Mouse (Mus musculus) limb, embryonic 13.5 days (tissue): Measurements from ENCODE around the gene Zfp575. TPM values are rescaled to one million over a fixed set of nuclear protein-coding genes. Genes with fewer than 3 reads are reported as not detected.

Experiments used
- ATAC-seq: fragments of 200-750 bp; cut with Nextera tagmentation; 2 replicates; pipeline ENCODE4 v1.8.0; 2017; ENCODE audit warnings: low read depth, moderate number of reproducible peaks, moderate TSS enrichment; ENCODE audit not compliant: low FRiP score
- H3K27ac ChIP-seq: fragments of 300-500 bp; sonication (generic); 2 replicates; pipeline ENCODE4 v1.5.1; 2015; ENCODE audit warnings: inconsistent platforms, mild to moderate bottlenecking, moderate library complexity
- H3K27me3 ChIP-seq: fragments of 300-500 bp; sonication (generic); 2 replicates; pipeline ENCODE4 v1.6.1; 2015; ENCODE audit warnings: mild to moderate bottlenecking, inconsistent platforms
- H3K36me3 ChIP-seq: fragments of 300-500 bp; sonication (generic); 2 replicates; pipeline ENCODE4 v1.6.1; 2015; ENCODE audit warnings: inconsistent platforms, mild to moderate bottlenecking, moderate library complexity
- H3K4me1 ChIP-seq: fragments of 300-500 bp; sonication (generic); 2 replicates; pipeline ENCODE4 v1.6.1; 2015; ENCODE audit warnings: inconsistent platforms
- H3K4me2 ChIP-seq: fragments of 300-500 bp; sonication (generic); replicated peaks from 2 replicates; pipeline ENCODE4 v1.6.1; 2015; ENCODE audit warnings: inconsistent platforms, mild to moderate bottlenecking, moderate library complexity
- H3K4me3 ChIP-seq: fragments of 300-500 bp; sonication (generic); 2 replicates; pipeline ENCODE4 v1.5.1; 2015; ENCODE audit warnings: moderate library complexity, mild to moderate bottlenecking, inconsistent platforms
- H3K9ac ChIP-seq: fragments of 300-500 bp; sonication (generic); 2 replicates; pipeline ENCODE4 v1.6.1; 2015; ENCODE audit warnings: mild to moderate bottlenecking, inconsistent platforms
- H3K9me3 ChIP-seq: fragments of 300-500 bp; sonication (generic); 2 replicates; pipeline ENCODE4 v1.6.1; 2016; ENCODE audit warnings: inconsistent platforms
- WGBS: fragments of 180-500 bp; shearing (Covaris S2); methylation state at CpG from one replicate; pipeline ENCODE4 v1.1.7; 2015; 5-methylcytosine and 5-hydroxymethylcytosine counted together
- polyA plus RNA-seq: library from polyadenylated mRNA; unstranded; fragments of >200 nt; fragmentation: Nextera tagmentation; extraction: Ambion mirVana; gene quantifications from 2 replicates; pipeline ENCODE4 v1.2.1, GENCODE M21; 2015

Zfp575 gene
- polyA plus RNA-seq, 1 experiment from 2014 or later, result 5.9 TPM

DNA sequence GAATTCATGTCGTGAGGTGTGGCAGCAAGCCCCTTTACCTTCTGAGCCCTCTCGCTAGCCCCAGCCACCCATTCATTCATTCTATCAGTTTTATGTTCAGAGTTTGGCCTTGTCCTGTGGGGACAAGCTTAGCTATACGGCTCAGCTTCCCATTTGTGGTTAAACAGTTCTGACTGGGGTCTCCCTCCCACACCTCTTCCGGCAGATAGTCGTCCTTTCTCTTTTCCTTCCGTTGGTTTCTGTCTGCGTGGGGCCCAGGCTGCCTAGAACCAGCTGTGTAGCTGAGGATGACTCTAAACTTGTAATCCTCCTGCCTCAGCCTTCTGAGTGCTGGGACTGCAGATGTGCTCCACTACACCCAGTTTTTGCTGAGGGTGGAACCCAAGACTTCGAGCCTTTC is 30.3 kb upstream of the Zfp575 start:
- Histone ChIP-seq H3K27ac (no peak overlapping the region), H3K27me3 (peaks cover 25% of the 10 kb centered on the region), H3K4me3 (no peak overlapping the region), H3K36me3 (peaks cover 5% of the 10 kb centered on the region; the same call in 1 of the 2 replicates), H3K9me3 (peaks cover 5% of the 10 kb centered on the region; the same call in 1 of the 2 replicates), H3K4me2 (no peak overlapping the region), H3K4me1 (peaks cover under 1% of the 10 kb centered on the region), H3K9ac (no peak overlapping the region)
- no peak for ATAC-seq
- WGBS, result 84% methylated on average over 8 of the region's 8 CpGs

- Histone ChIP-seq H3K9ac (no peak overlapping the region), H3K36me3 (no peaks in the 10 kb centered on the region), H3K9me3 (no peaks in the 10 kb centered on the region), H3K4me3 (no peak overlapping the region), H3K4me1 (peaks cover 23% of the 10 kb centered on the region), H3K4me2 (no peak overlapping the region), H3K27ac (no peak overlapping the region), H3K27me3 (peaks cover 51% of the 10 kb centered on the region)
- WGBS, result 79% methylated on average over 13 of the region's 13 CpGs
- ATAC-seq, result no peak
Observed at GRCm38 (mm10) chr7:24614816-24615215, 27.4 kb upstream of the Zfp575 start.

DNA sequence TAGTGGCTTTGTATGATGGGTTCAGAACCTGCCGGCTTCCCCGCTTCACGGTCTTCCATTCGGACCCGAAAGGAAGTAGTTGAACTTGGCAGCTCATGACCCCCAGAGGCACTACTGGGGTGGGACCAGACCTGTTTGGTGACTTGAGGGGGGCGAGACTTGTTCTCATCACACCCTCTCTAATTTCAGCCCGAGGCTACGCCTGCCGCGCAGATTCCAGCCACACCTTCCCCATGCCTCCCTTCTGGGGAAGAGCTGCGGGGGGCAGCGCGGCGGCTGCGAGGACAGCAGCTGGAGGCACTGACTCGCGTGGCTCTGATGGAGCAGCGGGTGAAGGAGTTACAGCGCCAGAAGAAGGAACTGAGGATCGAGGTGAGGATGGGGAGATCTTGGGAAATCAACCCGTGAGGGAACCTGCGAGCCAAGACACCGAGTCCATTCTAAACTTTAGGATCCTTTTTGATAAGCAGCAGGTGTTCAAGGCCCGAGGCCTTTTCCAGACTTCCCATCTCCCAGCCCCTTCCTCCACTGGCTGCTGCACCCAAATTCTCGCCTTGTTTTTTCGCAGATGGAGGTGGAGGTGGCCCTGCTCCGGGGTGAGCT is 25.0 kb upstream of the Zfp575 start:
- Histone ChIP-seq H3K9ac (no peak overlapping the region), H3K9me3 (no peaks in the 10 kb centered on the region), H3K36me3 (peaks cover 9% of the 10 kb centered on the region; the same call in 1 of the 2 replicates), H3K27ac (no peak overlapping the region), H3K4me3 (peak overlapping the region; percentile 25), H3K4me2 (peak overlapping the region; percentile 52), H3K27me3 (peaks cover 68% of the 10 kb centered on the region), H3K4me1 (peaks cover 23% of the 10 kb centered on the region)
- no peak for ATAC-seq
- WGBS, result 3% methylated on average over 27 of the region's 27 CpGs

- no peak overlapping the region for H3K27ac ChIP-seq
- H3K4me3 ChIP-seq, result peak overlapping the region; percentile 42
- H3K4me1 ChIP-seq, result peaks cover 23% of the 10 kb centered on the region
- no peaks in the 10 kb centered on the region for H3K9me3 ChIP-seq
- peak overlapping the region; percentile 63 for H3K4me2 ChIP-seq
- peaks cover 13% of the 10 kb centered on the region; the same call in 1 of the 2 replicates for H3K36me3 ChIP-seq
- ATAC-seq, result no peak
- peaks cover 68% of the 10 kb centered on the region for H3K27me3 ChIP-seq
- H3K9ac ChIP-seq, result no peak overlapping the region
- 15% methylated on average over 7 of the region's 7 CpGs for WGBS
Observed at GRCm38 (mm10) chr7:24611709-24612108, 24.3 kb upstream of the Zfp575 start.

DNA sequence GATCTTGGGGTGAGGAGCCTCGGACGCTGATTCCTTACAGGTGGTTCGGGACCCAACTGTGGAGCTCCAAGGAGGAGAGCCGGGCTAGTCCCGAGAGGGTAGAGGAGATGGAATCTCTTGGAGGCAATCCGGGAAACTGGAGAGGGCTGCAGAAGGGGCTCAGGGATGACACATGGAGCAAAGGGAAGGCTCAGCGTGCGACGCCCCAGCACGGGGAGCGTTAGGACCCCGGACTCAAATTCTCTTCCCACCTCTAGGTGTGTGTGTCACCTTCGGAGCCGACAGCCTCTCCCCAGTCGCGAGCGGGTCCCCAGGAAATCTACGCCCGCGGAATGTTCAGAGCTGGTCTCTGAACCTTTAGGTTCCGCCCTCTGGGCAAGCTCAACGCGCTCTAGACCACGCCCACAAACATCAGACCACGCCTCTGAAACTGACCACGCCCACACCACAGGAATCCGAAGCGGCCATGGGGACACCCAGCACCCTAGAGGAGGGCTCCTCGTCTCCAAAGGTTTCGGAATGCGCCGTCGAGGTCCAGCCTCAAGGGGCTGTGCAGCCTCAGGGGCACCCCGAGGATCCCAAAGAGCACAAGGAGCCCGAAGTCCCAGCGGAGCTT is 23.5 kb upstream of the Zfp575 start:
- Histone ChIP-seq H3K9ac (peak overlapping the region; percentile 48), H3K9me3 (no peaks in the 10 kb centered on the region), H3K27ac (no peak overlapping the region), H3K4me1 (peaks cover 23% of the 10 kb centered on the region), H3K36me3 (peaks cover 13% of the 10 kb centered on the region; the same call in 1 of the 2 replicates), H3K4me3 (peak overlapping the region; percentile 42), H3K27me3 (peaks cover 68% of the 10 kb centered on the region), H3K4me2 (peak overlapping the region; percentile 63)
- 0 out of 2 replicates have a peak, but pooled peaks have one; percentile 42 for ATAC-seq
- under 1% methylated on average over 36 of the region's 36 CpGs for WGBS

GRCm38 (mm10) chr7:24610144-24610878 is 22.9 kb upstream of the Zfp575 start, which contains the start of gene Phldb3:
Gene Phldb3, plus strand, starts transcription at chr7:24610763.
- ATAC-seq, result 0 out of 2 replicates have a peak, but pooled peaks have one; percentile 38
- Histone ChIP-seq H3K27ac (no peak within 1 kb of the TSS), H3K9ac (peak within 1 kb of the TSS; percentile 48), H3K27me3 (peaks cover 68% of the 10 kb centered on the region), H3K9me3 (no peaks in the 10 kb centered on the region), H3K4me3 (peak within 1 kb of the TSS; percentile 42), H3K4me1 (peaks cover 23% of the 10 kb centered on the region), H3K36me3 (peaks cover 13% of the 10 kb centered on the region; the same call in 1 of the 2 replicates), H3K4me2 (peak within 1 kb of the TSS; percentile 63)
- 2% methylated on average over 27 of the region's 27 CpGs for WGBS

DNA sequence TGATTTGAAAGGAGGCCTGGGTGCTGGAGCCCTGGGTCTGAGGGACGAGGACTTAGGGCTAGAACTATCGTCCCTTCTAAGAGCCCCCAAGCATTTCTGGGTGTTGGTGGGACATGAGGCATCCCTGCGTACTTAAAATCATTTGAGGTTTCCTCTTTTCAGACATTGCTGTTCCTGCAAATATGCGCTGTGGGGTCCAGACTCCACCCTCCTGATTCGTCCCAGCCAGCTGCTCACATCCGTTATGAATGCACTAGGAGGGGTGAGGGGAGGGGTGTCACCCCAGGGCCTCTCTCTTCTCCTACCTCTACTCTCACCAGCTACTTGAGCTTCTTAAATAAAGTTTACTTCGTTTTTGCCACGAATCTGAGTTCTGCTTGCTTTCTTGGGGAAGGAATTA is 21.1 kb upstream of the Zfp575 start:
- no peak for ATAC-seq
- H3K36me3 ChIP-seq, result peaks cover 17% of the 10 kb centered on the region; the same call in 1 of the 2 replicates
- no peak overlapping the region for H3K9ac ChIP-seq
- no peaks in the 10 kb centered on the region for H3K9me3 ChIP-seq
- H3K4me2 ChIP-seq, result no peak overlapping the region
- no peak overlapping the region for H3K27ac ChIP-seq
- peaks cover 54% of the 10 kb centered on the region for H3K27me3 ChIP-seq
- no peak overlapping the region for H3K4me3 ChIP-seq
- peaks cover 23% of the 10 kb centered on the region for H3K4me1 ChIP-seq
- 71% methylated on average over 8 of the region's 8 CpGs for WGBS

DNA sequence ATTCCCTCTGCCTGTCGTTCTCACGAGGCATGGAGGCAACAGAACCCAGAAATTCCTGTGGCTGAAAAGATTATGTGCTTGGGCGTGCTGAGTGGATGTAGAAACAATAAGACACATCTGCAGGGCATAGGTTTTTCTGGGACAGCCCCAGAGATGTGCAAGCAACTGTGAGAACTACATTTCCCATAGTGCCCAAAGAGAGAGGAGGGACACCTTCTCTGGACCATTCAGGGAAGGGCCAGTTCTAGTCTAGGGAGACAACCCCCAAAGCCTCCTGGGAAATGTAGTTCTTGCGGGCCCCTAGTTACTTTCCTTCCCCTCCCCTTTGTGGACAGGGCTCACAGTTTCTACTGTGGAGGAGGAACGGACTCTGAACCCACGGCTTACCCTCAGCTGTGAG is 20.6 kb upstream of the Zfp575 start:
- H3K9me3 ChIP-seq, result no peaks in the 10 kb centered on the region
- peaks cover 17% of the 10 kb centered on the region; the same call in 1 of the 2 replicates for H3K36me3 ChIP-seq
- 50% methylated on average over 6 of the region's 6 CpGs for WGBS
- H3K4me2 ChIP-seq, result no peak overlapping the region
- no peak overlapping the region for H3K4me3 ChIP-seq
- H3K4me1 ChIP-seq, result peaks cover 23% of the 10 kb centered on the region
- peak; percentile 62; the same call in 1 of the 2 replicates for ATAC-seq
- no peak overlapping the region for H3K27ac ChIP-seq
- no peak overlapping the region for H3K9ac ChIP-seq
- H3K27me3 ChIP-seq, result peaks cover 49% of the 10 kb centered on the region

- H3K4me3 ChIP-seq, result no peak overlapping the region
- H3K27ac ChIP-seq, result no peak overlapping the region
- no peaks in the 10 kb centered on the region for H3K9me3 ChIP-seq
- H3K9ac ChIP-seq, result no peak overlapping the region
- no peak overlapping the region for H3K4me2 ChIP-seq
- H3K4me1 ChIP-seq, result peaks cover 10% of the 10 kb centered on the region
- no peak for ATAC-seq
- 83% methylated on average over 7 of the region's 7 CpGs for WGBS
- peaks cover 17% of the 10 kb centered on the region; the same call in 1 of the 2 replicates for H3K36me3 ChIP-seq
- peaks cover 29% of the 10 kb centered on the region for H3K27me3 ChIP-seq
Observed at GRCm38 (mm10) chr7:24606046-24606445, 18.6 kb upstream of the Zfp575 start.

- Histone ChIP-seq H3K27me3 (peaks cover 24% of the 10 kb centered on the region), H3K9me3 (no peaks in the 10 kb centered on the region), H3K4me2 (no peak overlapping the region), H3K36me3 (peaks cover 17% of the 10 kb centered on the region; the same call in 1 of the 2 replicates), H3K4me3 (no peak overlapping the region), H3K27ac (no peak overlapping the region), H3K9ac (no peak overlapping the region), H3K4me1 (peaks cover 5% of the 10 kb centered on the region)
- 85% methylated on average over 7 of the region's 7 CpGs for WGBS
- no peak for ATAC-seq
Observed at GRCm38 (mm10) chr7:24605561-24605960, 18.1 kb upstream of the Zfp575 start.

- H3K27me3 ChIP-seq, result no peaks in the 10 kb centered on the region
- H3K36me3 ChIP-seq, result 0 out of 2 replicates have a peak, but pooled peaks cover 4% of the 10 kb centered on the region
- H3K9ac ChIP-seq, result no peak overlapping the region
- peak overlapping the region; percentile 47 for H3K4me2 ChIP-seq
- no peak overlapping the region for H3K27ac ChIP-seq
- H3K9me3 ChIP-seq, result no peaks in the 10 kb centered on the region
- peak overlapping the region; percentile 7; the same call in 1 of the 2 replicates for H3K4me3 ChIP-seq
- no peaks in the 10 kb centered on the region for H3K4me1 ChIP-seq
- WGBS, result 8% methylated on average over 13 of the region's 13 CpGs
- ATAC-seq, result peak; percentile 87
Observed at GRCm38 (mm10) chr7:24600941-24601597, 13.6 kb upstream of the Zfp575 start.
